Mouse (Mus musculus) G1E (cell line): ENCODE data around the gene Atoh1. TPM values are rescaled to one million over a fixed set of nuclear protein-coding genes. Genes with fewer than 3 reads are reported as not detected.

ENCODE experiments used
- ATAC-seq: 2 replicates; pipeline ENCODE4 v1.8.0; 2016; ENCODE audit warnings: mild to moderate bottlenecking; ENCODE audit not compliant: insufficient number of reproducible peaks, poor library complexity, low FRiP score, severe bottlenecking; ENCODE audit errors: extremely low read depth
- DNase-seq: peaks from one replicate; pipeline ENCODE4 v3.0.0; 2012; ENCODE audit warnings: low spot score
- H3K27me3 ChIP-seq: 2 replicates; pipeline ENCODE4 v1.6.1; 2012; ENCODE audit warnings: mild to moderate bottlenecking, low read length, inconsistent platforms; ENCODE audit not compliant: insufficient read depth
- H3K36me3 ChIP-seq: replicated peaks from 2 replicates; pipeline ENCODE3; 2012; ENCODE audit warnings: mild to moderate bottlenecking, inconsistent platforms
- H3K4me1 ChIP-seq: 2 replicates; pipeline ENCODE4 v1.6.1; 2012; ENCODE audit warnings: low read depth, low read length, inconsistent platforms, mixed read lengths; ENCODE audit not compliant: insufficient read depth
- H3K4me3 ChIP-seq: 2 replicates; pipeline ENCODE4 v1.5.1; 2012; ENCODE audit warnings: low read depth, mild to moderate bottlenecking, inconsistent platforms, low read length, moderate library complexity, mixed read lengths
- H3K9me3 ChIP-seq: replicated peaks from 2 replicates; pipeline ENCODE4 v1.6.1; 2012; ENCODE audit warnings: inconsistent platforms
- CTCF ChIP-seq: IDR thresholded peaks from 2 replicates; pipeline ENCODE4 v1.5.1; 2012; ENCODE audit warnings: low read depth, low read length, inconsistent platforms, mixed read lengths
- GATA1 ChIP-seq: IDR thresholded peaks from 2 replicates; pipeline ENCODE4 v1.6.1; 2012; ENCODE audit warnings: borderline replicate concordance, low read length, inconsistent platforms, mixed read lengths
- GATA2 ChIP-seq: IDR thresholded peaks from 2 replicates; pipeline ENCODE4 v1.6.1; 2012; ENCODE audit warnings: low read depth, low read length, inconsistent platforms, borderline replicate concordance
- POLR2AphosphoS5 ChIP-seq: IDR thresholded peaks from 2 replicates; pipeline ENCODE4 v1.6.1; 2012; ENCODE audit warnings: low read depth, low read length, inconsistent platforms; ENCODE audit not compliant: insufficient replicate concordance
- TAL1 ChIP-seq: conservative IDR thresholded peaks from 2 replicates; pipeline ENCODE4 v1.6.1; 2012; ENCODE audit warnings: low read depth, low read length, inconsistent platforms, mixed read lengths
- polyA plus RNA-seq: library from polyadenylated mRNA; stranded (reverse); fragments of >175 nt; gene quantifications from 2 replicates; pipeline ENCODE4 v1.2.3, GENCODE M21; 2012
- total RNA-seq, 2 experiments: library from RNA; stranded (forward) in 1 of 2; stranded (reverse) in 1 of 2; fragments of 200-1000 nt in 1 of 2; fragments of >200 nt in 1 of 2; fragmentation: Nextera tagmentation in 1 of 2; gene quantifications; 2 replicates each; pipeline ENCODE4 v1.2.3; 2014 to 2017

Gene Atoh1
- not detected in 2 replicates for total RNA-seq (2014; fragmentation: Nextera tagmentation)
- total RNA-seq (2017): not detected in 2 replicates
- polyA plus RNA-seq: not detected in 2 replicates

GRCm38 (mm10) chr6:64728499-64729198 is at the start of gene Atoh1:
Gene Atoh1, plus strand, starts transcription at chr6:64729125.
- Histone ChIP-seq H3K4me1 (no peaks in the 10 kb centered on the region), H3K27me3 (peaks cover 13% of the 10 kb centered on the region; the same call in 1 of the 2 replicates), H3K9me3 (peaks cover 20% of the 10 kb centered on the region), H3K36me3 (no peaks in the 10 kb centered on the region), H3K4me3 (no peak within 1 kb of the TSS)
- no peak for DNase-seq
- TF ChIP-seq GATA2 (no peak), POLR2AphosphoS5 (no peak), TAL1 (no peak), GATA1 (no peak), CTCF (no peak)
- no peak for ATAC-seq

- DNase-seq: no peak
- TF ChIP-seq GATA2: no peak
- no peak for TF ChIP-seq POLR2AphosphoS5
- no peak for TF ChIP-seq TAL1
- TF ChIP-seq CTCF: no peak
- no peak for TF ChIP-seq GATA1
- Histone ChIP-seq H3K4me1 (no peaks in the 10 kb centered on the region), H3K27me3 (no peaks in the 10 kb centered on the region), H3K9me3 (no peaks in the 10 kb centered on the region), H3K36me3 (no peaks in the 10 kb centered on the region), H3K4me3 (no peak overlapping the region)
- ATAC-seq: no peak
Observed at GRCm38 (mm10) chr6:64683974-64684373, 45.0 kb upstream of the Atoh1 start.

GRCm38 (mm10) chr6:64684973-64685372 is 44.0 kb upstream of the Atoh1 start:
- ATAC-seq (no peak), DNase-seq (no peak)
- TF ChIP-seq CTCF (no peak), TAL1 (no peak)
- Histone ChIP-seq H3K9me3 (no peaks in the 10 kb centered on the region), H3K4me3 (no peak overlapping the region), H3K36me3 (no peaks in the 10 kb centered on the region), H3K27me3 (no peaks in the 10 kb centered on the region), H3K4me1 (no peaks in the 10 kb centered on the region)

- DNase-seq: no peak
- H3K27me3 ChIP-seq: no peaks in the 10 kb centered on the region
- no peak for ATAC-seq
- no peak overlapping the region for H3K4me3 ChIP-seq
- TF ChIP-seq GATA2 (no peak), TAL1 (no peak), POLR2AphosphoS5 (no peak), GATA1 (no peak), CTCF (no peak)
- H3K4me1 ChIP-seq: no peaks in the 10 kb centered on the region
- H3K36me3 ChIP-seq: no peaks in the 10 kb centered on the region
- H3K9me3 ChIP-seq: no peaks in the 10 kb centered on the region
Observed at GRCm38 (mm10) chr6:64688181-64688944, 40.6 kb upstream of the Atoh1 start.

GRCm38 (mm10) chr6:64694688-64695087 is 34.2 kb upstream of the Atoh1 start:
- Histone ChIP-seq H3K36me3 (no peaks in the 10 kb centered on the region), H3K4me1 (no peaks in the 10 kb centered on the region), H3K4me3 (no peak overlapping the region), H3K9me3 (no peaks in the 10 kb centered on the region), H3K27me3 (no peaks in the 10 kb centered on the region)
- TF ChIP-seq TAL1 (no peak), GATA1 (no peak), GATA2 (no peak), POLR2AphosphoS5 (no peak), CTCF (no peak)
- ATAC-seq (no peak), DNase-seq (no peak)

- DNase-seq (no peak), ATAC-seq (no peak)
- Histone ChIP-seq H3K4me1 (no peaks in the 10 kb centered on the region), H3K4me3 (no peak overlapping the region), H3K9me3 (peaks cover 4% of the 10 kb centered on the region), H3K27me3 (no peaks in the 10 kb centered on the region), H3K36me3 (no peaks in the 10 kb centered on the region)
- no peak for TF ChIP-seq CTCF
- no peak for TF ChIP-seq POLR2AphosphoS5
- TF ChIP-seq GATA1: no peak
- no peak for TF ChIP-seq TAL1
- no peak for TF ChIP-seq GATA2
Observed at GRCm38 (mm10) chr6:64703659-64704058, 25.3 kb upstream of the Atoh1 start.
